Mouse (Mus musculus): Measurements from ENCODE around the gene Rfx8. TPM values are rescaled to one million over a fixed set of nuclear protein-coding genes. Genes with fewer than 3 reads are reported as not detected.

Rfx8 gene
- polyA plus RNA-seq, 1 experiment: 0.02 TPM

- peak overlapping the region; percentile 56 for H3ac ChIP-seq (ENCODE audit: control insufficient read depth, insufficient read length, low read depth)
- TF ChIP-seq CEBPB (IDR thresholded peaks at IDR 0.05; ENCODE audit: low read depth) (no peak), USF1 (IDR thresholded peaks at IDR 0.05; ENCODE audit: low read depth) (no peak), MAX (IDR thresholded peaks at IDR 0.05) (no peak), MYOG (IDR thresholded peaks at IDR 0.05; ENCODE audit: control insufficient read depth, extremely low read depth, insufficient read length) (no peak), FOSL1 (IDR thresholded peaks at IDR 0.05; ENCODE audit: insufficient read depth, low read length, poor library complexity, severe bottlenecking) (no peak), CTCF (IDR thresholded peaks at IDR 0.05; ENCODE audit: control insufficient read depth, insufficient read depth, insufficient read length) (peak; percentile 33), MYOD1 (IDR thresholded peaks at IDR 0.05; ENCODE audit: control insufficient read depth, insufficient read length, low read depth) (peak; percentile 22)
- H3K4me3 ChIP-seq (ENCODE audit: insufficient read depth, poor library complexity, severe bottlenecking): peak overlapping the region; percentile 18
- H3K79me3 ChIP-seq (ENCODE audit: low read depth): no peaks in the 10 kb centered on the region
- no peaks in the 10 kb centered on the region for H3K79me2 ChIP-seq (ENCODE audit: control insufficient read depth, insufficient read depth)
- H3K27me3 ChIP-seq (ENCODE audit: control insufficient read depth, insufficient read depth, insufficient read length): no peaks in the 10 kb centered on the region
- H3K36me3 ChIP-seq (ENCODE audit: control insufficient read depth, insufficient read depth): no peaks in the 10 kb centered on the region
Measured at GRCm38 (mm10) chr1:39761211-39762024, 40.6 kb upstream of the Rfx8 start.

GRCm38 (mm10) chr1:39760181-39760715 lies 39.5 kb upstream of the Rfx8 start:
- Histone ChIP-seq H3K79me3 (ENCODE audit: low read depth) (no peaks in the 10 kb centered on the region), H3K79me2 (ENCODE audit: control insufficient read depth, insufficient read depth) (no peaks in the 10 kb centered on the region), H3ac (ENCODE audit: control insufficient read depth, insufficient read length, low read depth) (peak overlapping the region; percentile 38), H3K27me3 (ENCODE audit: control insufficient read depth, insufficient read depth, insufficient read length) (no peaks in the 10 kb centered on the region), H3K36me3 (ENCODE audit: control insufficient read depth, insufficient read depth) (no peaks in the 10 kb centered on the region), H3K4me3 (ENCODE audit: insufficient read depth, poor library complexity, severe bottlenecking) (no peak overlapping the region)
- no peak for TF ChIP-seq MYOD1 (IDR thresholded peaks at IDR 0.05; ENCODE audit: control insufficient read depth, insufficient read length, low read depth)

- Histone ChIP-seq H3K79me3 (ENCODE audit: low read depth) (no peaks in the 10 kb centered on the region), H3ac (ENCODE audit: control insufficient read depth, insufficient read length, low read depth) (peak overlapping the region; percentile 46), H3K4me3 (ENCODE audit: insufficient read depth, poor library complexity, severe bottlenecking) (no peak overlapping the region), H3K36me3 (ENCODE audit: control insufficient read depth, insufficient read depth) (no peaks in the 10 kb centered on the region), H3K79me2 (ENCODE audit: control insufficient read depth, insufficient read depth) (no peaks in the 10 kb centered on the region), H3K27me3 (ENCODE audit: control insufficient read depth, insufficient read depth, insufficient read length) (no peaks in the 10 kb centered on the region)
- peak; percentile 47 for TF ChIP-seq MYOD1 (IDR thresholded peaks at IDR 0.05; ENCODE audit: control insufficient read depth, insufficient read length, low read depth)
- peak; percentile 64 for TF ChIP-seq MAX (IDR thresholded peaks at IDR 0.05)
- TF ChIP-seq MYOG (IDR thresholded peaks at IDR 0.05; ENCODE audit: control insufficient read depth, extremely low read depth, insufficient read length): no peak
- no peak for TF ChIP-seq FOSL1 (IDR thresholded peaks at IDR 0.05; ENCODE audit: insufficient read depth, low read length, poor library complexity, severe bottlenecking)
- peak; percentile 25 for TF ChIP-seq USF1 (IDR thresholded peaks at IDR 0.05; ENCODE audit: low read depth)
- no peak for TF ChIP-seq CTCF (IDR thresholded peaks at IDR 0.05; ENCODE audit: control insufficient read depth, insufficient read depth, insufficient read length)
- no peak for TF ChIP-seq CEBPB (IDR thresholded peaks at IDR 0.05; ENCODE audit: low read depth)
Measured at GRCm38 (mm10) chr1:39759231-39760175, 38.7 kb upstream of the Rfx8 start.

- no peak overlapping the region for H3K4me3 ChIP-seq (ENCODE audit: insufficient read depth, poor library complexity, severe bottlenecking)
- H3K79me2 ChIP-seq (ENCODE audit: control insufficient read depth, insufficient read depth): no peaks in the 10 kb centered on the region
- TF ChIP-seq USF1 (IDR thresholded peaks at IDR 0.05; ENCODE audit: low read depth) (peak; percentile 65), FOSL1 (IDR thresholded peaks at IDR 0.05; ENCODE audit: insufficient read depth, low read length, poor library complexity, severe bottlenecking) (no peak), MAX (IDR thresholded peaks at IDR 0.05) (peak; percentile 14), MYOD1 (IDR thresholded peaks at IDR 0.05; ENCODE audit: control insufficient read depth, insufficient read length, low read depth) (no peak)
- H3ac ChIP-seq (ENCODE audit: control insufficient read depth, insufficient read length, low read depth): no peak overlapping the region
- no peaks in the 10 kb centered on the region for H3K27me3 ChIP-seq (ENCODE audit: control insufficient read depth, insufficient read depth, insufficient read length)
- H3K79me3 ChIP-seq (ENCODE audit: low read depth): no peaks in the 10 kb centered on the region
- no peaks in the 10 kb centered on the region for H3K36me3 ChIP-seq (ENCODE audit: control insufficient read depth, insufficient read depth)
Measured at GRCm38 (mm10) chr1:39758244-39758643, 37.4 kb upstream of the Rfx8 start.

GRCm38 (mm10) chr1:39756952-39757351 lies 36.2 kb upstream of the Rfx8 start:
- Histone ChIP-seq H3K4me3 (ENCODE audit: insufficient read depth, poor library complexity, severe bottlenecking) (no peak overlapping the region), H3K36me3 (ENCODE audit: control insufficient read depth, insufficient read depth) (no peaks in the 10 kb centered on the region), H3K79me2 (ENCODE audit: control insufficient read depth, insufficient read depth) (no peaks in the 10 kb centered on the region), H3ac (ENCODE audit: control insufficient read depth, insufficient read length, low read depth) (no peak overlapping the region), H3K27me3 (ENCODE audit: control insufficient read depth, insufficient read depth, insufficient read length) (no peaks in the 10 kb centered on the region), H3K79me3 (ENCODE audit: low read depth) (no peaks in the 10 kb centered on the region)
- TF ChIP-seq MYOG (IDR thresholded peaks at IDR 0.05; ENCODE audit: control insufficient read depth, extremely low read depth, insufficient read length) (no peak), USF1 (IDR thresholded peaks at IDR 0.05; ENCODE audit: low read depth) (no peak), MYOD1 (IDR thresholded peaks at IDR 0.05; ENCODE audit: control insufficient read depth, insufficient read length, low read depth) (no peak), MAX (IDR thresholded peaks at IDR 0.05) (no peak), CTCF (IDR thresholded peaks at IDR 0.05; ENCODE audit: control insufficient read depth, insufficient read depth, insufficient read length) (no peak)
